Mouse (Mus musculus) stomach, postnatal 0 days (tissue): Measurements from ENCODE around the gene Mrpl33.

Experiments used
- CTCF ChIP-seq: IDR thresholded peaks from 2 replicates; pipeline ENCODE4 v1.5.1; 2016; ENCODE audit warnings: antibody characterized with exemption, low read depth, mild to moderate bottlenecking, moderate library complexity
- EP300 ChIP-seq: optimal IDR thresholded peaks from 2 replicates; pipeline ENCODE3; 2016; ENCODE audit warnings: antibody characterized with exemption

GRCm38 (mm10) chr5:31655688-31656190, 59.0 kb downstream of the Mrpl33 start:
- TF ChIP-seq CTCF (no peak), EP300 (no peak)
